Mouse (Mus musculus) liver, embryonic 11.5 days (tissue): ENCODE measurements around the gene Tnnt3. TPM values are rescaled to one million over a fixed set of nuclear protein-coding genes. Genes with fewer than 3 reads are reported as not detected.

Experiments used
- ATAC-seq: fragments of 200-750 bp; cut with Nextera tagmentation; replicated peaks from 2 replicates; pipeline ENCODE4 v1.8.0; 2017; ENCODE audit warnings: moderate number of reproducible peaks, mild to moderate bottlenecking, moderate TSS enrichment, moderate library complexity; ENCODE audit not compliant: low FRiP score
- DNase-seq: peaks from one replicate; pipeline ENCODE4 v3.0.0-alpha.2; 2017; ENCODE audit warnings: low spot score
- H3K27ac ChIP-seq: fragments of 300-500 bp; sonication (generic); 2 replicates; pipeline ENCODE4 v1.5.1; 2014; ENCODE audit warnings: mild to moderate bottlenecking, low read depth, low read length, control low read depth
- H3K27me3 ChIP-seq: fragments of 300-500 bp; sonication (generic); replicated peaks from 2 replicates; pipeline ENCODE4 v1.6.1; 2014; ENCODE audit warnings: low read length, mixed read lengths; ENCODE audit not compliant: control insufficient read depth, insufficient read depth
- H3K36me3 ChIP-seq: fragments of 300-500 bp; sonication (generic); 2 replicates; pipeline ENCODE4 v1.6.1; 2014; ENCODE audit warnings: mild to moderate bottlenecking, low read length, moderate library complexity, mixed read lengths; ENCODE audit not compliant: control insufficient read depth, insufficient read depth
- H3K4me1 ChIP-seq: fragments of 300-500 bp; sonication (generic); replicated peaks from 2 replicates; pipeline ENCODE4 v1.6.1; 2014; ENCODE audit warnings: low read length, mixed read lengths; ENCODE audit not compliant: control insufficient read depth, insufficient read depth
- H3K4me2 ChIP-seq: fragments of 300-500 bp; sonication (generic); 2 replicates; pipeline ENCODE4 v1.6.1; 2014; ENCODE audit warnings: mild to moderate bottlenecking, control low read depth, moderate library complexity
- H3K4me3 ChIP-seq: fragments of 300-500 bp; sonication (generic); 2 replicates; pipeline ENCODE4 v1.5.1; 2014; ENCODE audit warnings: low read depth, low read length, control low read depth
- H3K9ac ChIP-seq: fragments of 300-500 bp; sonication (generic); 2 replicates; pipeline ENCODE4 v1.6.1; 2014; ENCODE audit warnings: low read depth, low read length, control low read depth
- H3K9me3 ChIP-seq: fragments of 300-500 bp; sonication (generic); 2 replicates; pipeline ENCODE4 v1.6.1; 2016; ENCODE audit warnings: low read length, inconsistent platforms, mixed read lengths; ENCODE audit not compliant: control insufficient read depth
- WGBS: fragments of 180-500 bp; shearing (Covaris S2); extraction: QIAGEN DNeasy Blood & Tissue Kit; methylation state at CpG from one replicate; pipeline ENCODE4 v1.1.7; 2014; 5-methylcytosine and 5-hydroxymethylcytosine counted together
- polyA plus RNA-seq: library from polyadenylated mRNA; unstranded; fragments of >200 nt; fragmentation: Nextera tagmentation; extraction: Ambion mirVana; gene quantifications from 2 replicates; pipeline ENCODE4 v1.2.1, GENCODE M21; 2014

Tnnt3 gene
- polyA plus RNA-seq, 1 experiment from 2014 or later, result 2.4 TPM

GRCm38 (mm10) chr7:142564955-142565643 lies 66.5 kb downstream of the Tnnt3 start:
- Histone ChIP-seq H3K27ac (peak overlapping the region; percentile 76), H3K4me3 (no peak overlapping the region), H3K4me1 (peaks cover 75% of the 10 kb centered on the region), H3K9me3 (no peaks in the 10 kb centered on the region), H3K36me3 (no peaks in the 10 kb centered on the region), H3K9ac (no peak overlapping the region), H3K4me2 (no peak overlapping the region), H3K27me3 (0 out of 2 replicates have a peak, but pooled peaks cover 2% of the 10 kb centered on the region)
- 59% methylated on average over 11 of the region's 11 CpGs for WGBS
- DNase-seq, result no peak
- no peak for ATAC-seq

Other genes with a start within 250 kb of the Tnnt3 start
- not detected in 2 replicates for gene Gm2431, start 240.5 kb upstream of the Tnnt3 start, polyA plus RNA-seq
- gene Gm4559, start 224.5 kb upstream of the Tnnt3 start, polyA plus RNA-seq, result not detected in 2 replicates
- not detected in 2 replicates for gene Krtap5-1, start 201.7 kb upstream of the Tnnt3 start, polyA plus RNA-seq
- not detected in 2 replicates for gene Krtap5-4, start 195.3 kb upstream of the Tnnt3 start, polyA plus RNA-seq
- gene Ifitm10, start 125.1 kb upstream of the Tnnt3 start, polyA plus RNA-seq, result 1.8 and 2.4 TPM in 2 replicates
- gene Gm49369, start 116.2 kb upstream of the Tnnt3 start, polyA plus RNA-seq, result not detected in 2 replicates
- gene Ctsd, start 110.8 kb upstream of the Tnnt3 start, polyA plus RNA-seq, result 316 and 340 TPM in 2 replicates
- 0.41 and 0.42 TPM in 2 replicates for gene Syt8, start 64.0 kb upstream of the Tnnt3 start, polyA plus RNA-seq
- gene Tnni2, start 57.0 kb upstream of the Tnnt3 start, polyA plus RNA-seq, result 1.9 and 3.7 TPM in 2 replicates
- 19.2 and 20.7 TPM in 2 replicates for gene Lsp1, start 38.0 kb upstream of the Tnnt3 start, polyA plus RNA-seq
- gene Mrpl23, start 33.9 kb downstream of the Tnnt3 start, polyA plus RNA-seq, result 20.8 and 22.2 TPM in 2 replicates
- 390 and 480 TPM in 2 replicates for gene Igf2, start 168.0 kb downstream of the Tnnt3 start, polyA plus RNA-seq
- gene Gm49394, start 171.1 kb downstream of the Tnnt3 start, polyA plus RNA-seq, result not detected in 2 replicates
- not detected in 2 replicates for gene Ins2, start 244.5 kb downstream of the Tnnt3 start, polyA plus RNA-seq